Mouse (Mus musculus): ENCODE measurements around the gene Rps6ka3.

- TF ChIP-seq JUN (IDR thresholded peaks at IDR 0.05; ENCODE audit: insufficient read depth, low read depth, low read length) (no peak), POLR2A (IDR thresholded peaks at IDR 0.05; ENCODE audit: low read depth, low read length) (no peak), CTCF (conservative IDR thresholded peaks at IDR 0.05 in 1 of 2, IDR thresholded peaks at IDR 0.05 in 1 of 2; ENCODE audit: low read depth in 2 of 2, low read length in 2 of 2) (no peak), KAT2A (IDR thresholded peaks at IDR 0.05; ENCODE audit: insufficient replicate concordance, low read length) (no peak), MAX (IDR thresholded peaks at IDR 0.05; ENCODE audit: low read length) (no peak), ZMIZ1 (IDR thresholded peaks at IDR 0.05; ENCODE audit: low read depth, low read length) (no peak)
Observed at GRCm38 (mm10) chrX:159200101-159200500, 10.0 kb upstream of the Rps6ka3 start.
